Mouse (Mus musculus) kidney, adult 18-20 months (tissue): ENCODE data around the gene Mpzl2.
A peak's percentile ranks its signal among the peaks of the same experiment; 100 is the strongest.

ENCODE experiments used
- DNase-seq: peaks from one replicate; pipeline ENCODE4 v3.0.0; 2021

The Mpzl2 gene

GRCm38 (mm10) chr9:45039499-45039898 is at the start of gene Mpzl2:
Gene Mpzl2 (plus strand): TSS chr9:45039799.
- DNase-seq: no peak

GRCm38 (mm10) chr9:44991821-44992220 is 47.8 kb upstream of the Mpzl2 start:
- DNase-seq: no peak

- DNase-seq: no peak
Measured at GRCm38 (mm10) chr9:44992271-44992670, 47.3 kb upstream of the Mpzl2 start.

- DNase-seq: no peak
Measured at GRCm38 (mm10) chr9:44993268-44993667, 46.3 kb upstream of the Mpzl2 start.

DNA sequence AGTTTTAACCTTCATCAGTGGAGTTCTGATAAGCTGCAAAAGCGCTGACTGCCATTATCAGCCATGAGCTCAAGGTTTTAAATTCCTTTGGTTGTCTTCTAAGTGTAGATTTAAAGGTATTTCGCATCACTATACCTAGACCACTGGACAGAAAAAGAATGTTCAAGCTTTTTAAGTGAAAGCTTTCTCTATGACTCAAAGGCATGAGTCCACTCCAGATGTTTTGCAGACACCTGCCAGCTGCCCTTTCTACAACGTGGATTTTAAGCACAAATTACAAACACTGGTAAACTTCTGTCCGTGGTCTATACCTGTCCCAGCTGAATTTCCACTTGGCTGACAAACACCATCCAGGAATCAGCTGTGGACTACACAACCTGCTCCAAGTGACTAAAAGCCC is 44.6 kb upstream of the Mpzl2 start:
- no peak for DNase-seq

GRCm38 (mm10) chr9:44996590-44996989 is 43.0 kb upstream of the Mpzl2 start:
- no peak for DNase-seq

GRCm38 (mm10) chr9:44998138-44998537 is 41.5 kb upstream of the Mpzl2 start:
- no peak for DNase-seq

GRCm38 (mm10) chr9:44999171-44999570 is 40.4 kb upstream of the Mpzl2 start:
- DNase-seq: peak; percentile 35

GRCm38 (mm10) chr9:44999776-45000175 is 39.8 kb upstream of the Mpzl2 start:
- DNase-seq: no peak

DNA sequence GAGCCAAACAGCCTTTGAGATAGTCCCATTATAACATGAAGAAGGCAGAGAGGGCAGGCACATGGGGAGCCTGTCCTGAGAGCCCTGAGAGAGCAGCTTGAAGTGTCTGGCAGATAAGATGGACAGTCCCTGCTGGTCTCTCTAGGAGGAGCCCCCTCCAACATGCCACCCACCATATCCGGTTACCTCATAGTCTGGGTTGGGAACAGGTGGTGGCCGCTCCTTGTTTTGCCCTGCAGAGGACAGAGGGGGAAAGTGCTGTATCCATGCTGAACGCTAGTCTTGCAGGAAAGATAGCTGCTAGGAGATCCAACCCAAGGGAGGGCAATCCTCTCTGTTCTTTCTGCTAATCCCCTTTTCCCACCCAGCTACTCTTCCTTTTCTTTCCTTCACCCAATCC is 39.4 kb upstream of the Mpzl2 start:
- no peak for DNase-seq

GRCm38 (mm10) chr9:45007404-45007803 is 32.2 kb upstream of the Mpzl2 start:
- no peak for DNase-seq

DNA sequence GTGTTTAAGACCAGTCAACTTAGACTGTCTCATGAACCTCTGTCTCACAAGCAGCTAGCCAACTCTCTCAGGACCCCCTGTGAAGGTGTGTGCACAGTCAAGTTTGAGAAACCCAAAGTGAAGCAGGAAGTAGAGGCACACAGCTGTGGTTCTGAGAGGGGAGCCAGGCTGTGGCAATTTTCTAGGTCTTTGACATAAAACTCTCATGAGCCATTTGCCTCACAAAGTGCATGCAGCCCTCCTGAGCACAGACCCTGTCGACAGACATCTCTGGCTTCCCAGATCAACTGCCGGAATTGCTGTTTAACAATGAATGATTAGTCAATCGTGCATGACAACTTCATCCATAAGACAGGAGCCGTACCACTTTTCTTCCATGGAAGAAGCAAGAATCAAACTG is 31.3 kb upstream of the Mpzl2 start:
- DNase-seq: no peak

DNA sequence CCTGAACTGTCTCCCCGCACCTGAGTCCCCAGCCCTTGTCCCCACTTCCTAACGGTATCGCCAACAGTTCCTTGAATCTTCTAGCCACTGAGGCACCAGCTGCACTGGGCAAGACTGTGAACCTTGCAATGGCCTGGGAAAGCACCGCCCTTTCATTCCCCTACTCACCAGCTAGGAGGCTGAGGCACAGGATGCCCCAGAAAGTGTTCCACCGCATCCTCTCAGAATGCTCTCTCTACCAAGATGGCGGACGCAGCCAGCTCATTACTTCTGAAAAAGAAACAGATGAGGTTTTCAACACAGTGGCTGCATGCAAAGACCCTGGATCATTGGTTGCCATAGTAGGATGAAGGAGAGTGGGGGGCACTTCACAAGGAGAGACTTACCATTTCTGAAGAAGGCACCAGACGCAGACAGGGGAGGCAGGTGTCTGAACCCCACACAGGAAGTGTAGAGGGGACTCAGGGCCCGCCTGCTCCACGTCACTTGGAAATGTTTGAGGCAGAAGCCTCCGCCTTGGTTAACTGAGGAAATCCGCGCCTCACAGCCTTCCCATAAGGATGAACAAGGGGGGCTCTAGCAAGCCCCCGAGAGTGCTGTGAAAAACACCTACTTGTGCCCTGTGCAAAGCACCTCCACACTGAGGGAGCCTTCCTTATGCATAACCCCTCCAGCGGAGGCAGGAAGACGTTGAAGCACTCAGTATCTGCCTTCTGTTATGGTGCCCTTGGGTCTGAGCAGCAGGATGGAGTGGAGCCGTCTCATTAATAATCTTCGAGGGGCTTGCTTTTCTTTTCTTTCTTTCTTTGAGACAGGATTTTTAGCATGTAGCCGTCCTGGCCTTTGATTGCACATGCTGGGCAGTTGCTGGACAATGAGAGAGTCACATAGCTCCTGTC is 30.2 kb upstream of the Mpzl2 start, which contains the start of gene Cd3e:
TSS of gene Cd3e (minus strand) at position 448 of the 899 bp plus-strand sequence.
- DNase-seq: no peak

DNA sequence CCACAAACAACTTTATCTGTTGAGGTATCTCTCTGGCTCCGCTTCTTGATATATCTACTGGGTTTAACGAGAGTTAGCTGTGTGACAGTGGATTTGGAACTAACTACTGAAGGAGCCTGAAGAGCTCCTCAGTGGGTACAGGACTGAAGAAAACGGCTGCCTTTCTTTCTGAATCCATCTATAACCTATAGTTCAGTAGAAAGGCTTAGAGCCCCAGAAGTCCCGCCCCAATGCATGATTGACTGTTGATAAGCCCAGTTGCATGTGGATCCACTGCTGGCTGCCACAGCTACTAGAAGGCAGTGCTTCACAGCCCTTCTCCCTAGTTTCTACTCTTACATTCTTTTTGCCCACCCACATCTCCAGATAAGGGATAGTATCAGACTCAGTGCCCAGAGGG is 29.1 kb upstream of the Mpzl2 start:
- no peak for DNase-seq

DNA sequence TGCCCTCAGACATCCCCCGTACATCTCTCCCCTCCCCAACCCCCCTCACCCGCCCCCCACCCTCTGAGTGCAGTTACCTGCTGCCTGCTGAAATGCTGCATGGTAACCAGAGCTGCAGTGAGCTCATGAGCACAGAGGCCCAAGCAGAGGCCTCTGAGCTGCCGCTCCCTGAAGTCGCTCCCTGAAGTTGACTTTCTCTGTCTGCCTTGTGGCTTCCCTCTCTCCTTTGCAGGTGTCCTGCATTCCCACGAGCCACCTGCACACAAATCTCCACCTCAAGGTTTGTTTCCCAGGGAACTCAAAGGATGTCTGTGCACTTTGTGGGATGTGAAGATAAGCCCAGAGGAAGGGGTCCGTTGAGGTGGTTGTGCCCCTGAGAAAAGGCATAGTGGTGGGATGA is 28.3 kb upstream of the Mpzl2 start:
- DNase-seq: no peak

- no peak for DNase-seq
Measured at GRCm38 (mm10) chr9:45014879-45015278, 24.7 kb upstream of the Mpzl2 start.

- DNase-seq: no peak
Measured at GRCm38 (mm10) chr9:45015841-45016240, 23.8 kb upstream of the Mpzl2 start.

GRCm38 (mm10) chr9:45018031-45018430 is 21.6 kb upstream of the Mpzl2 start:
- DNase-seq: no peak

DNA sequence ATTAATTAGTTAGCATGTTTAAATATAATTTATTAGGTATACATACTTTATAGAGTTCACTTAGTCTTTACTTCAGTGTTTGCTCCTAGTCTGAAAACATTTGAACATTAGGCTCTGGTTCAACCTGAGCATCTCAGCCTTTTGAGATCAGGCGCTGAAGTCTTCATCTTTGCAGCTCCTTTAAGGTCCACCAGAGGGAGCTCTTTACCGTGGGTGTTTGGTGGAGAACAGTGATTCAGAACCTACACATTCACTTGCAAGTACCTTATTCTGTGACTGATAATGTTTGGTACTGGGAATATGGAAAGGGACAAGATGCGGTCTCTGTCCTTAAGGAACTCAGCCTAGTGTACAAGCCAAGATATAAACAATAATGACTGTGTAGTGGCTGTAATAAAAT is 16.8 kb upstream of the Mpzl2 start:
- DNase-seq: peak; percentile 48

- no peak for DNase-seq
Measured at GRCm38 (mm10) chr9:45023638-45024037, 16.0 kb upstream of the Mpzl2 start.

DNA sequence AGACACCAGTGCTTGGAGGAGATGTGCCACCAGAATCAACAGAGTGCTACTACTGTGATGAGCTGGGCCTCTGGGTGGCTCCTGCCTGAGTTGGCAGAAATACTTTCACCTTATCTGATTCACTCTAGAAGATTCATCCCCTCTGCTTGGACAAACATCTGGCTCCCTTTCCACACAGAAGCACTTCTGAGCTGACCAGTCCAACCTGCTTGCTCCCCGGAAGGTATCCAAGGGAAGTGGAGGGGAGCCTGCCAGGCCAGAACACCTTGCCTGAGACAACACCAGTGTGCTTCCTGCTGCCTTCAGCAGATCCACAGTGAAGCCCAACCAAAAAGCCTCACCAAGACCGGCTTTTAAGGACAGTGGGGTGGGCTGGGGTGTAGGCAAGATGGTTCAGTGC is 15.4 kb upstream of the Mpzl2 start:
- DNase-seq: no peak

- no peak for DNase-seq
Measured at GRCm38 (mm10) chr9:45027376-45027775, 12.2 kb upstream of the Mpzl2 start.

DNA sequence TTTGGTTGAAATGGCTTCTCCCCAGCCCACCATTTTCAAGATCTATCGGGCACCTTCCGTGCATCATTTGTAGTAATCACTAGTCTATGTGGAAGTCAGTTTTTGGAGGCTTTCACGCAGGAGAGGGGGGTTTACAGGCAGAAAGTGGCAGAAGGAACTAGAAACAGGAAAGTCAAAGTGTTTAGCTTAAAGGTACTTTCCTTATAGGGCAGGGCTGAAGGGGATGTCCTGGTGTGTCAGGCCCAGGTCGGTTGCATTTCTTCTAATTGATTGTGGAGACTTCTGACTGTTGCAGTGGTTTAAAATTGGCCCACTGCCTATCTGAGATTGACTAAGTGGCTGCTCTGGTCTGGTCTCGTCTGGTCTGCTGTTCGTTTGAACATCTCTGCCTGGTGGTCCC is 9.3 kb upstream of the Mpzl2 start:
- DNase-seq: no peak

DNA sequence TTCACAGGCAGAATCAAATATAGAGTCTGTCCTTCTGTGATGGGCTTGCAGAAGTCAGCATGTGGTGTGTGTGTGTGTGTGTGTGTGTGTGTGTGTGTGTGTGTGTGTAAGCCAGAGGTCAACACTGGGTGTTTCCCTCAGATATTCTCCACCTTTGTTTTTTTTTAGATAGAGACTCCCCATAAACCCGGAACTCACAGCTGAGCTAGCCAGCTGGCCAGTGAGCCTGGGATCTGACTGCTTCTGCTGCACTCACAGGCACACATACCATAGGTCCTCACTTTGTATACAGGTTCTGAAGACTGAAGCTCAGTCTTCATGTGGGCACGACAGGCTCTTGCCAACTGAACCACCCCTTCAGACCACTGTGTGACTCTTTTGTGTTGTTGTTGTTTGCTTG is 7.3 kb upstream of the Mpzl2 start:
- DNase-seq: no peak

GRCm38 (mm10) chr9:45034526-45034925 is 5.1 kb upstream of the Mpzl2 start:
- no peak for DNase-seq
